Mouse (Mus musculus): ENCODE measurements around the gene Ncam1.

DNA sequence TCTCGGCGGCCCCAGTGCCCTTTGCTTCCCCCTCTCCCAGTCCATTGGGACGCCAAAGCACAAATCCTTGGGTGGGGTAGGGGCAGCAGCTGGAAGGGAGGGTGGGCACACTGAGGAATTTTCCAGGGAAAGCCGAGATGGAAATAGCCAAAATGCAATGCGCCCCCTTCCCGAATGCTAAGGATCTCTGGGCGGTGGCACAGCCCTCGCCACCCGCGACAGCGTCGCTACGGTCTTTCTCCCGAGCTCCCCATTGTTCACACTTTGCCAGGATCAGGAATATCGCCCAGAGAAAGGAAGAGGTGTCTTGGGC is 1.3 kb downstream of the Ncam1 start:
- no peak for TF ChIP-seq CTCF (IDR thresholded peaks at IDR 0.05; ENCODE audit: low read depth)
- TF ChIP-seq EP300 (IDR thresholded peaks at IDR 0.05; ENCODE audit: low read depth), result no peak

Data from liver, postnatal 0 days (tissue).